Mouse (Mus musculus) heart, postnatal 0 days (tissue): Measurements from ENCODE around the gene Morn4. TPM values are rescaled to one million over a fixed set of nuclear protein-coding genes. Genes with fewer than 3 reads are reported as not detected.

Experiments
- ATAC-seq: fragments of 200-750 bp; cut with Nextera tagmentation; 2 replicates; pipeline ENCODE4 v1.8.0; 2017; ENCODE audit warnings: low read depth, moderate number of reproducible peaks, moderate library complexity; ENCODE audit not compliant: insufficient read depth
- DNase-seq: peaks from one replicate; pipeline ENCODE4 v3.0.0-alpha.2; 2016; ENCODE audit warnings: low spot score
- H3K27ac ChIP-seq: fragments of 300-500 bp; sonication (generic); 2 replicates; pipeline ENCODE4 v1.5.1; 2014; ENCODE audit warnings: low read depth, mild to moderate bottlenecking
- H3K27me3 ChIP-seq: fragments of 300-500 bp; sonication (generic); 2 replicates; pipeline ENCODE4 v1.6.1; 2014; ENCODE audit warnings: low read length, mixed read lengths; ENCODE audit not compliant: control insufficient read depth, insufficient read depth
- H3K36me3 ChIP-seq: fragments of 300-500 bp; sonication (generic); replicated peaks from 2 replicates; pipeline ENCODE4 v1.6.1; 2014; ENCODE audit warnings: low read length, mixed read lengths; ENCODE audit not compliant: control insufficient read depth, insufficient read depth
- H3K4me1 ChIP-seq: fragments of 300-500 bp; sonication (generic); 2 replicates; pipeline ENCODE4 v1.6.1; 2014; ENCODE audit warnings: antibody characterized with exemption; ENCODE audit not compliant: control insufficient read depth, insufficient read depth
- H3K4me2 ChIP-seq: fragments of 300-500 bp; sonication (generic); 2 replicates; pipeline ENCODE4 v1.6.1; 2014; ENCODE audit warnings: low read depth, mild to moderate bottlenecking, low read length, moderate library complexity
- H3K4me3 ChIP-seq: fragments of 300-500 bp; sonication (generic); 2 replicates; pipeline ENCODE4 v1.5.1; 2014; ENCODE audit warnings: low read depth, low read length
- H3K9ac ChIP-seq: fragments of 300-500 bp; sonication (generic); replicated peaks from 2 replicates; pipeline ENCODE4 v1.6.1; 2014; ENCODE audit warnings: low read depth, low read length, mixed read lengths
- H3K9me3 ChIP-seq: fragments of 300-500 bp; sonication (generic); replicated peaks from 2 replicates; pipeline ENCODE4 v1.6.1; 2016; ENCODE audit warnings: low read length; ENCODE audit not compliant: control insufficient read depth
- CTCF ChIP-seq: IDR thresholded peaks from 2 replicates; pipeline ENCODE4 v1.5.1; 2016; ENCODE audit warnings: antibody characterized with exemption, control low read depth, low read depth
- EP300 ChIP-seq: IDR thresholded peaks from 2 replicates; pipeline ENCODE4 v1.6.1; 2016; ENCODE audit warnings: antibody characterized with exemption, low read depth
- WGBS: fragments of 180-500 bp; shearing (Covaris S2); extraction: QIAGEN DNeasy Blood & Tissue Kit; methylation state at CpG from one replicate; pipeline ENCODE4 v1.1.7; 2014; 5-methylcytosine and 5-hydroxymethylcytosine counted together
- polyA plus RNA-seq: library from polyadenylated mRNA; unstranded; fragments of >200 nt; fragmentation: Nextera tagmentation; extraction: Ambion mirVana; gene quantifications from 2 replicates; pipeline ENCODE4 v1.2.1, GENCODE M21; 2015
- total RNA-seq: library from RNA; depleted of rRNA; stranded (reverse); fragments of >200 nt; gene quantifications from 2 replicates; pipeline ENCODE4 v1.2.3, GENCODE M21; 2014; ENCODE audit warnings: low replicate concordance

Morn4 gene
- total and polyA plus RNA-seq, 2 experiments from 2014 or later: 2.3 to 5.7 TPM

GRCm38 (mm10) chr19:42037167-42037702 lies 48.9 kb downstream of the Morn4 start:
- no peaks in the 10 kb centered on the region for H3K9me3 ChIP-seq
- 0 out of 2 replicates have a peak, but pooled peaks cover 2% of the 10 kb centered on the region for H3K27me3 ChIP-seq
- no peak for TF ChIP-seq EP300
- no peak for TF ChIP-seq CTCF
- H3K36me3 ChIP-seq: peaks cover 23% of the 10 kb centered on the region
- H3K4me1 ChIP-seq: no peaks in the 10 kb centered on the region
- H3K4me2 ChIP-seq: no peak overlapping the region
- 41% methylated on average over 11 of the region's 11 CpGs for WGBS
- no peak for DNase-seq
- no peak for ATAC-seq
- H3K4me3 ChIP-seq: no peak overlapping the region
- no peak overlapping the region for H3K27ac ChIP-seq
- no peak overlapping the region for H3K9ac ChIP-seq

- Histone ChIP-seq H3K4me2 (no peak overlapping the region), H3K9ac (no peak overlapping the region), H3K4me1 (no peaks in the 10 kb centered on the region), H3K27me3 (0 out of 2 replicates have a peak, but pooled peaks cover 2% of the 10 kb centered on the region), H3K4me3 (no peak overlapping the region), H3K27ac (no peak overlapping the region), H3K36me3 (peaks cover 29% of the 10 kb centered on the region), H3K9me3 (no peaks in the 10 kb centered on the region)
- no peak for DNase-seq
- 46% methylated on average over 3 of the region's 3 CpGs for WGBS
- no peak for TF ChIP-seq CTCF
- TF ChIP-seq EP300: no peak
- ATAC-seq: no peak
These were observed 49.8 kb downstream of the Morn4 start for GRCm38 (mm10) chr19:42036357-42036756.

GRCm38 (mm10) chr19:42035456-42036248 lies 50.5 kb downstream of the Morn4 start, which contains the start of gene Ankrd2:
Gene Ankrd2, plus strand, starts transcription at chr19:42036000.
- 70% methylated on average over 19 of the region's 19 CpGs for WGBS
- Histone ChIP-seq H3K27me3 (0 out of 2 replicates have a peak, but pooled peaks cover 2% of the 10 kb centered on the region), H3K27ac (0 out of 2 replicates have a peak within 1 kb of the TSS, but pooled peaks have one; percentile 4), H3K9ac (no peak within 1 kb of the TSS), H3K4me3 (no peak within 1 kb of the TSS), H3K4me1 (no peaks in the 10 kb centered on the region), H3K4me2 (no peak within 1 kb of the TSS), H3K36me3 (peaks cover 29% of the 10 kb centered on the region), H3K9me3 (no peaks in the 10 kb centered on the region)
- peak; percentile 86 for DNase-seq
- peak; percentile 87 for ATAC-seq
- TF ChIP-seq EP300 (no peak), CTCF (peak; percentile 96)

- no peak; the same call in 1 of the 2 replicates for ATAC-seq
- H3K4me3 ChIP-seq: no peak overlapping the region
- H3K9ac ChIP-seq: no peak overlapping the region
- no peaks in the 10 kb centered on the region for H3K9me3 ChIP-seq
- 48% methylated on average over 11 of the region's 11 CpGs for WGBS
- H3K27ac ChIP-seq: 0 out of 2 replicates have a peak overlapping the region, but pooled peaks have one; percentile 4
- H3K4me2 ChIP-seq: no peak overlapping the region
- TF ChIP-seq CTCF (no peak), EP300 (no peak)
- H3K27me3 ChIP-seq: 0 out of 2 replicates have a peak, but pooled peaks cover 2% of the 10 kb centered on the region
- no peaks in the 10 kb centered on the region for H3K4me1 ChIP-seq
- peaks cover 29% of the 10 kb centered on the region for H3K36me3 ChIP-seq
- DNase-seq: no peak
These were observed 51.2 kb downstream of the Morn4 start for GRCm38 (mm10) chr19:42034881-42035455.

GRCm38 (mm10) chr19:42034146-42034775 lies 51.9 kb downstream of the Morn4 start:
- Histone ChIP-seq H3K36me3 (peaks cover 29% of the 10 kb centered on the region), H3K27ac (no peak overlapping the region), H3K4me2 (no peak overlapping the region), H3K9ac (0 out of 2 replicates have a peak overlapping the region, but pooled peaks have one; percentile 6), H3K27me3 (no peaks in the 10 kb centered on the region), H3K4me1 (no peaks in the 10 kb centered on the region), H3K9me3 (no peaks in the 10 kb centered on the region), H3K4me3 (no peak overlapping the region)
- WGBS: 65% methylated on average over 9 of the region's 9 CpGs
- TF ChIP-seq CTCF (no peak), EP300 (no peak)
- ATAC-seq (no peak), DNase-seq (no peak)
